Mouse (Mus musculus) gastrocnemius, postnatal 36 days (tissue): ENCODE measurements at regions not wholly inside any gene's neighbourhood (a gene's known extent, or its start where the extent isn't known, plus 50 kb on each side); places are given as distances from the start of the nearest gene placed in this dataset.
A peak's percentile ranks its signal among the peaks of the same experiment; 100 is the strongest.

Experiments
- DNase-seq, 2 experiments: peaks; one replicate each; pipeline ENCODE4 v3.0.0; 2022
- intact Hi-C: fragments of 180-260 bp; cut with DNase I; formaldehyde crosslinking; loops from one replicate; pipeline ENCODE4 v1.15.1; 2025

DNA sequence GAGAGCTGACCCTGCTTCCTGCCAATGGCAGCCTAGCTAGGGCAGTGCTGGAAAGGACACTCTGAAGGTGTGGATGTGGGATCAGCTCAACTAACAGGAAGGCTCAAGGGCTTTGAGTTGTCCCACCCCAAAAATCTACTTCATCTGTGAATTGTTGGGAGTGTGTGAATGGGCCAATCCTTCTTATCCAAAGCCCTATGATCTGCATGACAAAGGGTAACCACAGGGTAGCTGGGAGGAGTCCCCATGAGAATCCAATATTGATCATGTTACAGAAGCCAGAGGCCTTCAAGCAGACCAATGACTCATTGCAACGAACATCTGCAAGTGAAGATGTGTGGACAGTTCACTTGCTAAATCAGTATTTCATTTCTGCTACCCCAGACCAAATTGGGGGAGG, 51.1 kb upstream of the Adra1b start:
- DNase-seq: no peak
- intact Hi-C loops: no loop called here

DNA sequence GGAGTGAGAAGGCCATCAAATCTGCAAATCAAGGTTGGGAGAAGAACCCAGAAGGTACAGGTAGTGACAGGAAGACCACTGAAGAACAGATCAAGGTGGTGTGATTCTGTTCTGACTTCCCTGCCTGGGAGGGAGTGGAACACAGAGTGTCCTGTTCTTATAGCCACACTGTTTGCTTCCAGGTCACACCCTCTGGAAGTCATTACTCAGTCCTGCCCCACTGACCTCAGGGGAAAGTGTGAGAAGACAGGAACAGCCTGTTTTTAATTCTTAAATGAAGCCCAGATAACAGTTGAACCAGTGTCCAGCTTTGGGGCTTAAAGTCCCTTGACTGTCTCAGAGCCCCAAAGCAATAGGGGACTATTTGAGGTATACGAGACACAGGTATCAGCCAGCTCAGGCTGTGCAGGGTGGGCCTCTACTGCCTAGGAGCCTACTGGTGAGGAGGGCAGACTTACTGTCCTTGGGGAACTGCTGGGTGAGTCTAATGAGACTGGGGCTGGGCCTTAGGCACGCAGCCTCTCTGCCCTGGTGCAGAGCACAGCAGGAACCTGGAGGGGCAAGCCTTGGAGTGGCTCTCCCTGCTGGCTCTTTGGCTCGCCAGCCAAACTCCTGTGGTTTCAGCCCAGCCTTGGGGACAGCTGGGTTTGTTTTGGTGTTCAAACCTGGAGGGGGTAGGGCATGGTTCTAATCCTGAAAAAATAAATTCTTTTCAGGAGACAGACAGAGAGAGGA, 57.4 kb upstream of the Adra1b start:
- intact Hi-C loops: no loop called here
- no peak for DNase-seq

DNA sequence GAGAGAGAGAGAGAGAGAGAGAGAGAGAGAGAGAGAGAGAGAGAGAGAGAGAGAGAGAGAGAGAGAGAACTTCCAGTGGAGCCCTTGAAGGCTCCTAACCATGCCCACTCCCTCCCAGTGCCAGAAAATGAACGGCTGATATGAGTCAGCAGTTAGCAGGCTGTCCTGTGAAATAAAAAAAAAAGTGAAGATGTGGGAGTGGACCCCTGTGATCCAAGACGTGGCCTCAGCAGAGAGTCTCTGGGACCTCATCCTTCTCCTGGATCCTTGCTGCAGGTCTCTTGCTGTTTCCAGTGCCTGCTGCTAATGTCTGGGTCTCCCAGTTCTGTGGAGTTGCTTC, 57.9 kb upstream of the Adra1b start:
- DNase-seq: no peak
- intact Hi-C loops: no loop called here

DNA sequence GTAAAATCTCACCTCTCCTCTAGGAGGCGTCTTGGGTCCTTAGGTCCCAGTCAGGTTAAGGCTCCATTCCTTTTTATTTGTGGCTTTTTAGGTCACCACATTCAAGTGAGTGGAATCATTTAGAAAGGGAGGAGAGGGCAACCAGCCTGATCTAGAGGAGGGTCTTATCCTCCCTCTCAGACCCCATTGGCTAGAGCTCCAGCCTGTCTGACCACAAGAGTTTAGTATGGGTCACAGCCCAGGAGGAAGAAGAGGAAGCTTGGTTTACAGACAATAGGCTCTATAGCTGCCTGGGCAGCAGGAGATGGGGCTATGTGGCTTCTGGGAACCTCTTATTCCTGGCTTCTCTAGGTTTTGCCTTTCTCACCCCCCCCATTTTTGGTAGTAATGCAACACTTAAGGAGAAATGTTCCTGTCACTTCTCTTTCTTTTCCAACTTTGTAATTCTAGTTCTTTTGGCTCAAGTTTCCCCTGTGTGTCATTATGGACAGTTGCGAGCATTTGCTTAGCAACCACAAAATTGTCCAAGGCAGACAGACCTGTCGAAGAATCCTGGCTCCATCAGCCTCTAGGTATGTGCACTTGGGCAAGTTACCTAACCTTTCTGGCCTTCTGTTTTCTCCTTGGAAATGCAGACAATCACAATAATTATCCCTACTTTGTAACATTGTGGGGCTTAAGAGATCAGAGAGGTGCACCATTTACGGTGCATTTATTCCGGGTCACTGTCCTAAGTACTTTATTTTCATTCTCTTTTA, 59.5 kb upstream of the Adra1b start:
- intact Hi-C loops: no loop called here
- no peak for DNase-seq

DNA sequence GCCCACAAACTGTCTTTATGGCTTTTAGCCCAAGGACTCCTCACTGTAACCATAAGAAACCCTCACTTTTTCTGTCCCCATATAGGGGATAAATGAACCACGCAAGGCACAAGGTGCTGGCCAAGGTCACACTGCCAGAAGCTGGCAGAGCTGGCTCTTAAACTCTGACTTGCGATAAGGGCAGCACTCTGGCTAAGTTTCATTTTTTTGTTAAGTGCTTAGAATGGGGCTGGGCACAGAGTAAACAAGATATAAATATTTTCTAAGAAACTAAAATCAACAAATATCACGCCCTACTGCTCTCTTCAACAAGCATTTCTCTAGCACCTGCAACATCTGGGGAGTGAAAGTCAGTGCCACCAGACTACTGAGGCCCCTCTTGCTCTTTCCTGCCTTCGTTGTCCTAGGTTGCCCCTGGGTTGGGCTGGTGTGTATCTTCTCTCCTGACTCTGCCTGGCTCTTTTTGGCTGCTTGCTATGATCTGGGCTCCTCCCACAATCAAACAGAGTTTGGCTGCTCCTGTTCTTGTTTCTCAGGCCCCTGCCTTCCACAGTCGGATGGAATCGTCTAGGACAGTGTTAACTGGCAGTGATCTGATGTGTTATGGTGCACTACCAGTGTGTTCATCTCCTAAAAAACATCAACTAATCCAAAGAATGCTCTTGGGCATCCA, 60.5 kb upstream of the Adra1b start:
- intact Hi-C loops: no loop called here
- DNase-seq: no peak

DNA sequence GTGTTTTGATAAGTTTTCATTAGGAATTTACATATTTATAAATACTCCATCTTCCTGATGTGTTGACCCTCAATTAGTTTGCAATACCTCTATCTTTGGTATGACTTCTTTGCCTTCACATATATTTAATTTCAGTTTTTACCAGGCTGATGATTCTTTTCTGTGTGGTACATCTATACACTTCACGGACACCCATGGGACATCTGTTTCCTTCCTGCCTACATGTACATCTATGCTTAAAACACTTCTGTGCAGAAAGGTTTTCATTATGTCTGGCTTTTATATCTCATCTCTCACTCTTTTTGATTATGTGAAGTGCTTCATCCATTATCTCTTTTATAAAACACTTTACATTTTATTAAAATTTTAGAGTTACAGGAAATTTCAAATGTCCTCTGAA, 66.8 kb upstream of the Adra1b start:
- intact Hi-C loops: no loop called here
- DNase-seq: no peak

DNA sequence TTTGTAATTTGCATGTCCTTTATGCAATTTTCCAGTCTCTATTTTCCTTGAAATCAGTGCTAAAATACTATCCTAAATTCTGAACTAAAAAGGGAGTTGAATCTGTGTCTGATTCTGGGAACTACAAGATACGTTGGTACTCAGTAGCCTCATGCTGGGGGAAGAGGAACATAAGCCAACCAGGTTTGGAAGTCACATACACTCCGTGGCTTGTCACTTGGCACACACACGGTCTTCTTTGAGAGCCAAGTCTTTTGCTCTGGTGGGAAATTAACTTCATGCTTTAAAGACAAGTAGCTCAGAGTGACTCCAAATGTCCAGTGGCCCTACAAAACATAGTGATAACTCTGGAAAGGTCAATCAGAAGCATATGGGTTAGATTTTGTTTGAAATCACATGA, 70.9 kb upstream of the Adra1b start:
- intact Hi-C loops: no loop called here
- no peak for DNase-seq

DNA sequence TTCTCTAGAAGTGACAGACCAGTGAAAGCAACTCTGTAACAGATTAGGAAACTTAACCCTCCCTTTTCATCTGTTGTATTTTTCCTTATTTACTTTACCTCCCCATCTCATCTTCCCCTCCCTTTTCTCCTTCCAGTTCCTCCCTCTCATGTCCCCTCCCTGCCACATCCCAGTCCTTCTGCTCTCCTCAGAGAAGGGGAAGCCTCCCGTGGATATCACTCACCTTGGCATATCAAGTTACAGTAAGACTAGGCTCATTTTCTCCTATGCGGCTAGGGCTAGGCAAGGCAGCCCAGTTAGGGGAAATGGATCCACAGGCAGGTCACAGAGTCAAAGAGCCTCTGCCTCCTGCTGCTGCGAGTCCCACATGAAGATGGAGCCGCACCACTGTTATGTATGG, 75.0 kb upstream of the Adra1b start:
- no peak for DNase-seq
- intact Hi-C loops: no loop called here

DNA sequence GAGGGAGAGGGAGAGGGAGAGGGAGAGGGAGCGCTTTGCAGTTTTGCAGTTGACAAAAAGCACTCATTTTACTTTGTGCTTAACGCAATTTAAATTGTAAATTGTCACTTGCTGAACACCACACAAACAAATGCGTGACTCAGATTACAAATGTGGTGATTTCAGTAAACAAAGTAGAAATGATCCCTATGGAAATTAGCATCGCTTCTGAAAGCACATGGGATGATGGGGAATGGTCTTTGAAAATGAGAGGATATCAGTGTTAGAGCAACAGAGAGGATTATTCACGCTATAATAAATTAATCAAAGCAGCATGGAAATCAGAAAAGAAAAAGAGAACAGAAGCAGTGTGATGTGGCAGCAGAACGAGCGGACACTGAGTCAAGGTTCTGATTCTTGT, 78.4 kb upstream of the Adra1b start:
- intact Hi-C loops: no loop called here
- DNase-seq: no peak

DNA sequence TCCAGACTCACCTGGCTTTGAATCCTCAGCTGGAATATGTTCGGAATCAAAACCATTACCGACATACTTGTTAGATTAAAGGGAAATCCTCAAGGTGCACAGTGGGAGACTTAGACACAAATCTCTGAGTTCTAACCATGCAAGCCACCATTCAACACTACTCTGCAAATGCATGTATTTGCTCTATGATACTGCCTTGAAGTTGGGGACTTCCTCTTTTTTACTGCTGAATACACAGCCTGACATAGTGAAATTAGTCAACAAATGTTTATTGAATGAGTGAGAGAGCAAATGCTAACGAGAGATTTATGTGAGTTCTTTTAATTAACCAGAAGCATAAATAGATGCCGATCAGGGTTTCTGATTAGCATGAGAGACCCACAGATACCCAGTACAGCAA, 79.4 kb upstream of the Adra1b start:
- intact Hi-C loops: no loop called here
- no peak for DNase-seq

DNA sequence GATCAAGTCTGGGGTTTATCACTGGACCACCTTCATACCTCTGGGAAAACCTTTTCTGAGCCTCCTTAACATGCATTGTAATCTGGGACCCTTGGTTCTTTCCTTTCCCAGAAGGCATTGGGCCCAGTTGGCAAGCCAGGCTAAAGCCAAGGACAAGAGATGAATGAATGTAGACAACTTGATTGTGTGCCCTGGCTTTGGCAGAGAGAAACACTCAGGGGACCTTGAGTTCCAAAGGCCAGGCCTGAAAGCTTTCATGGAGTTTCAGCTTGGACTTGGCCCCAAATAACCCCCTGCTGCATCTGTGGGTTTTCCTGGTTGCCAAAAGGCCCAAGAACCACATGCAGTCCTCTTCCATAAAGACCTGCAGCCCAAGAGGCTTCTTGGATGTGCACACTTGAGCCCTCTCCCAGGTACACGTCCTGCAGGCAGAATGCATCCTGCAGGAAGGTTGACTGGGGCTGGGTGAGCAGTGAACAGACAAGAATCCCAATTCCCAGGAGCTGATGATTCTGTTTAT, 89.0 kb upstream of the Adra1b start:
- DNase-seq: no peak
- intact Hi-C loops: no loop called here

DNA sequence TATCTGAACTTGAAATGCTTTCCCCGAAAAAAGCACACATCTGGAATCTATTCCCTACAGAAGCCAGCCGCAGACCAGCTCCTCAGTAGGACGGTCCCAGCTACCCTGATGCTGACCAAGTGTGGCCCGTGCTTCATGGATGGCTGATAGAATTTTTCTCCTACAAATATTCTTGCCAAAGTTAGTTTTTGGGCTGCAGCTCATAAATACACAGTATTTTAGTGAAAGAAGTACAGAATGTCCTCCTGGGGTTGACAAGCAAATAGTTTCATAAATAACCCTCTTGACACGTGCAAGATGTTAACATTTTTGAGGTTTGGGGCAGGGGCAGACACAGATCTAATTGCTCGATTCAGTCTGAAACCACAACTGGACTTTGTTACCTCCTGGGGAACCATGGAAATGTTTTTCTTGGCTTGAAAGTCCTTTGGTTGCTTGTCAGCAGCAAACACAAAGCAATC, 91.0 kb upstream of the Adra1b start:
- peak in 1 of 2 experiments; percentile 9 for DNase-seq
- intact Hi-C loops: no loop called here

DNA sequence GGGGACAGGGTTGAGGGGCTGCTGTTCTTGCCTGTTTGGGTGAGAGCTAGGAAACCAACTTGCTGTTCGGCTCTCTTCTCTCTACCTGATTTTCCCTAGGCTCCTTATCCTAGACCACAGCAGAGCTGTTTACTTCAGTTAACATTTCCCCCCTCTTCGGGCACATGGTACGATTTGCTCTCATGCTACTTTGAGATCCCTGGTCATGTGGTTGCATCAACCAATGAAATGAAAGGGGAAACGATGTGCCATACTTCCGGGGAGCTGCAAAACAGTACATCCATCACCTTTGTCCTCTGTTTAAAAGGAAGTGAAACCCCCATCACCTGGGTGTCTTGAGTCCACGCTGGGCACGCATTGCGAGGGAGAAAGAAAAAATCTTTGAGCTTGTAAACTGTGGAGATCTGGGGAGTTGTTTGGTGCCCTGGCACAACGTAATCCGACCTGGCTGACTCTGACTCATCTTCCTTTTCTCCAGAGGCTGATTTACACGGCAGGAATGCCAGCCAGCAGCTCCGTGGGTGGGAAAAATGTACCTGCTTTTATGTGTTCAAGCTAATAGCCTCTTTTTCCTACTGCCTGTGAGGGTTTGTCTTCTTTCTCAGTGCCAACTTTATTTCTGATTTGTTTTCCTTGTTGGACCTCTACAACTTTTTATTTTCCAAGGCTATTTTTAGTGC, 97.2 kb upstream of the Adra1b start:
- intact Hi-C loops: no loop called here
- DNase-seq: no peak

DNA sequence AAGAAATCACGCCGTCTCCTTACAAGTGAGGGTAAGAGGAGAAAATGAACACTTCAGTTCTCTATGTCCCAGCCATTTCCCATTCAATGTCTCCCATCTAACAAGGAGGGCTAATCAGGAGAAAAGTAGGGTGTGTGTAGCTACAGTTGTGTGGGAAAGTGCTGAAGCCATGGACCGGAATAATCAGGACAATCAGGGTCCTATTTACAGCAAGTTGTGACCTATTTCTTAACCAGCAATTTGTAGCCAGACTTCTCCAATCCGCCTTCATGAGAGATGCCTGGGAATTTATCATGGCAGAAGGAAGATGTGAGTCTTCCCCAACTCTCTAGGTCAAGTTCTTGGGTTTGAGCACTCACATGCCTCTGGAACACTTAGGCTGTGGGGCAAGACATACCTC, 99.0 kb upstream of the Adra1b start:
- intact Hi-C loops: loop anchor here (10.0 kb wide), 1 partner anchor 215 kb away; no protein-coding TSS in a partner anchor
- DNase-seq: no peak

DNA sequence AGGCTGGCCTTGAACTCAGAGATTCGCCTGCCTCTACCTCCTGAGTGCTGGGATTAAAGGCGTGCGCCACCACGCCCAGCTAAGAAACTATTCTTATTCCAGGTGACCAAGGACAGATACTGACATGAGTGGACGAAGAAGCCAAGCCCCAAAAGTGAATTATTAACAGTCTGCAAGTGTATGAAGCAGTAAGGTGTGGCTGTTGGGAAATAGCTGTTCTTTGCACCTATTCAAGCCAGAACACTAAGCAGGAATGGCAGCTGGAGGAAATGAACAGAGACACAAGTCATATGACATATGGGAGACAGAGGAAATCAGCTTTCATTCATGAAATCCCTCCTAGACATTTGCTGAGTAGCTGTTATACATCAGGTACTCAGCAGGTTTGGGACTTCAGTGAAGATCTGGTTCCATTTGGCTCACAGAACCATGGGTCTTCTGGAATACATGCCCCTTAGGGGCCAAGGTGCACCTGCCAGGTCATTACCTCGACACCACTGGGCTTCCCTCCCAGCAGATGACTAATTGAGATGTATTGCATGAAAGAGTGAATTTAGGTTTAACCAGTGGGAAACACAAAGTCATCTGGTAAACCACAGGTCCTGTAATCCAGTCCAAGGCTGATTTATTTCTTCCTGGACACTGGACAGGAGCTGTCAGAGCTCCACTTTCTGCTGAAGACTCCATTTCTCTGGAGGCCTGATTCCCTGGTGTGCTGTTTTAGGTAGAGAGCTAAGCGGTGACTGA, 101.0 kb upstream of the Adra1b start:
- intact Hi-C loops: loop anchor here (10.0 kb wide), 1 partner anchor 213 kb away; no protein-coding TSS in a partner anchor
- no peak for DNase-seq

DNA sequence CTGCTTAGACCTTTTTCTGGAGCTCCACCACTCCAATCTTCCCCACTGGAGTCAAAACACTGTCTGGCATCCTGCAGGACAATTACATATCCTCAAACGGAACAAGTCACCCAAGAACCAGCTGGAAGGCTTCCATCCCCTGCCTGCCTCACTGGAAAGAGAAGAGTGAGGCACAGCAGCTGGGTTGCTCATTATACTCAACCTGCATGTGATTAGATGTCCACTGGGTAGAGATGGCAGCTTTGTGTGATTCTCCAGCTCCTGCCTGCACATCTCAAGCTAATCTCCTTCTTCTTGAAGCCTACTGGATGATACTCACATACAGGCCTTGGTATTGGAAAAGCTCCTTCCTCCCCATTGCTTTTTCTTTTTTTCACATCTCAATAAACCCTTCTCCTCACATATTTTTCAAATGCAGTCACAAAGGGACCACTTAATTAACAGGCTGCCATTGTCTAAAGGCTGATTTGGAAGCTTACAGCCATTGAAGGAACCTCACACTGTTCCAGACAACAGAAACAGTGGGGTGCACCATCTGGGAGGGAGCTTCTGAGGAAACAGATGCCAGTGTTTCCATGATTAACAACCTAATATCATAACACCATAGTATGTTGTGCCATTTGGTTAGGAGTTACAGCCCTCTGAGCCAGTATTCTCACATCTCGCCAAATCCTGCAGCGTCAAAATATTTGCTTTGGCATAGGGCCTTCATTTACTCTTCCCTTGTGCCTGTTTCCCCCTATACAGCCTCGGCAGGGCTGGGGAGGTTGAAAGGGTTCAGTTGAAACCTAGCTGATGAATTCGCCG, 101.9 kb upstream of the Adra1b start:
- DNase-seq: no peak
- intact Hi-C loops: loop anchor here (10.0 kb wide), 1 partner anchor 212 kb away; no protein-coding TSS in a partner anchor

DNA sequence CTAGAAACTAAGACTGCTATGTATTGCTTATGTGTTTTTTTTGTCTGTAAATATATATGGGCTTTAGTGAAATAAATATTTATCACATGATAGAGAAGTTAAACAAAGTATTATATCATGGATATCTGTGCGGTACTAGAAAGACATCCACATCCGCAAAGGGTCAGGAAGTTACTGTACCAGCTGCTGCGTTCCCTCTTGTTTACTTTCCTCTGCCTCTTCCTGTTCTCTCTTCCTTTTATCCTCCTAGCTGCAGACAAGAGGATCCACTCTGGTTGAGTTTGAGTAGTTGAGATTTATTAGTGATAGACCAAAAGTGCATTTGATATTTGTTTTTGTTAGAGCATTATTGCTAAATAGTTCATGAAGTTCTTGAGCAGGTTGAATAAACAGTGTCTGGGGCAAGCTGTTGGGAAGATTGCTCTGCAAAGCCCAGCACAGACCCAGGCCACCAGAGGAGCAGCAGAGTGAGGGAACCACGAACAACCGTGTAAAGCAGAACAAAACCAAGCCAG, 106.6 kb upstream of the Adra1b start:
- DNase-seq: no peak
- intact Hi-C loops: loop anchor here (10.0 kb wide), 1 partner anchor 207 kb away; no protein-coding TSS in a partner anchor

DNA sequence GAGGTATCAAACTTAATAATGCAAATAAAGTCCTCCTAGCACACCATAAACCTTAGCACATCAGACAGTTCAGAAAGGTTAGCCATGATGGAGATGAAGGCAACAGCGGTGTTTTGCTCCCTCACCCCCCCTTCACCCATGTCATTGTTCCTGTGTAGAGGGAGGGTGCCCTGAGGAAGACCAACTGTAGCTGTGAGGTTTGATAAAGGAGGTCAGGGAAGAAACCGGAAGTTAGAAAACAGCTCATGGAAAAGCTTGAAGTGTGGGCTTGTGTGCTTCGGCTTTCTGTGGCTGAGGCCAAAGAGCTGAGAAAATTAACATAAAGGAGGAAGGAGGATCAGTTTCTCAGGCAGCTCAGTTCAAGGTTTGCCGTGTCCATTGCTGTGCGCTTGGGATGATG, 111.3 kb upstream of the Adra1b start:
- DNase-seq: no peak
- intact Hi-C loops: no loop called here

DNA sequence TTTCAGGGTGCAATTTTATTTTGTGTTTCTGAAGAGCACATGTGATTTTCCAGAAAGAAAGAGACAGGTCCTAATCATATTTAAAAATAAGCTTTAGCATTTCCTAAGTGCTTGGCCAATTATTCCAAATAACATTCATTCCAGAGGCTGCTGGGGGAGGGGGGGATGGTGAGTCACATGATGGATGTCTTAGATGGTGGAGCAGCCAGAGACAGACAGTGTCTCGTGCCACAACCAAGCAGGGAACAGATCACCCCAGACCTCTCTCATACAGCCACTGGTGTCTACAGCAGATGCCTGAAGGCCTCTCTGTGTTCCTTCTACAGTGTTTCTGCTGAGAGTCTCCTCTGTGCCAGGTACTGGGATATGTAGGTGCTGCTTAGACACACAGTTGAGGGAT, 112.8 kb upstream of the Adra1b start:
- intact Hi-C loops: no loop called here
- DNase-seq: no peak
